Mouse (Mus musculus) intestine, embryonic 14.5 days (tissue): Measurements from ENCODE around the gene Ascc1. TPM values are rescaled to one million over a fixed set of nuclear protein-coding genes. Genes with fewer than 3 reads are reported as not detected.

Experiments used
- ATAC-seq: fragments of 200-750 bp; cut with Nextera tagmentation; replicated peaks from 2 replicates; pipeline ENCODE4 v1.8.0; 2017; ENCODE audit warnings: low read depth, moderate number of reproducible peaks, moderate TSS enrichment, moderate library complexity; ENCODE audit not compliant: low FRiP score, low TSS enrichment
- DNase-seq: peaks from one replicate; pipeline ENCODE4 v3.0.0-alpha.2; 2018; ENCODE audit warnings: low spot score
- H3K27ac ChIP-seq: fragments of 300-500 bp; sonication (generic); 2 replicates; pipeline ENCODE4 v1.5.1; 2014; ENCODE audit warnings: low read depth, mild to moderate bottlenecking, control low read depth
- H3K27me3 ChIP-seq: fragments of 300-500 bp; sonication (generic); replicated peaks from 2 replicates; pipeline ENCODE4 v1.6.1; 2014; ENCODE audit warnings: low read length, control low read depth; ENCODE audit not compliant: control insufficient read depth, insufficient read depth
- H3K36me3 ChIP-seq: fragments of 300-500 bp; sonication (generic); 2 replicates; pipeline ENCODE4 v1.6.1; 2014; ENCODE audit warnings: low read length, control low read depth; ENCODE audit not compliant: control insufficient read depth, insufficient read depth
- H3K4me1 ChIP-seq: fragments of 300-500 bp; sonication (generic); replicated peaks from 2 replicates; pipeline ENCODE4 v1.6.1; 2014; ENCODE audit warnings: low read length, control low read depth, mixed read lengths; ENCODE audit not compliant: control insufficient read depth, insufficient read depth
- H3K4me2 ChIP-seq: fragments of 300-500 bp; sonication (generic); 2 replicates; pipeline ENCODE4 v1.6.1; 2014; ENCODE audit warnings: low read length
- H3K4me3 ChIP-seq: fragments of 300-500 bp; sonication (generic); 2 replicates; pipeline ENCODE4 v1.5.1; 2014; ENCODE audit warnings: low read depth, low read length, control low read depth, mixed read lengths
- H3K9ac ChIP-seq: fragments of 300-500 bp; sonication (generic); 2 replicates; pipeline ENCODE4 v1.6.1; 2014; ENCODE audit warnings: mild to moderate bottlenecking, low read length
- H3K9me3 ChIP-seq: fragments of 300-500 bp; sonication (generic); 2 replicates; pipeline ENCODE4 v1.6.1; 2016; ENCODE audit warnings: low read length, control low read depth; ENCODE audit not compliant: control insufficient read depth
- WGBS: fragments of 180-500 bp; shearing (Covaris S2); extraction: QIAGEN DNeasy Blood & Tissue Kit; methylation state at CpG from one replicate; pipeline ENCODE4 v1.1.7; 2014; 5-methylcytosine and 5-hydroxymethylcytosine counted together
- polyA plus RNA-seq: library from polyadenylated mRNA; unstranded; fragments of >200 nt; fragmentation: Nextera tagmentation; extraction: Ambion mirVana; gene quantifications from 2 replicates; pipeline ENCODE4 v1.2.1, GENCODE M21; 2014

Ascc1 gene
- polyA plus RNA-seq, 1 experiment from 2014 or later, result 48.2 TPM

DNA sequence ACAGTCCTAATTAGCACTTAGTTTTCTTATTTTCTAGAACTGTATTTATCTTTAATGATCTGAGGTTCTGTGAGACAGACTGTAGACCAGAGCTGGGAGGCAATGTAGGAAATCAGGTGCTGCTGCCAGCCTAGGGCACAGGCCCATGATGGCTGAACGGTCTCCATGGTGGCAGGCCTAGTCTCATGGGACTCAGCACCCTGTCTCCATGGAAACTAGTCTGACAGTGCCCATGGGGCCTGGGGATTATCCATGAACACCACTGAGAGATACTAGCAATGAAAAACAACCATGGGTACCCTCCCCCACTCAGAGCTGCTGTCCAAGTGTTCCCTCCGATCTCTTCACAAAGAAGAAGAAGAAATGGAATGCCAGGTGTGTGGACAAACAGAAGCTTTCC lies 29.4 kb downstream of the Ascc1 start:
- no peak for DNase-seq
- no peak overlapping the region for H3K9ac ChIP-seq
- no peaks in the 10 kb centered on the region for H3K36me3 ChIP-seq
- peaks cover 17% of the 10 kb centered on the region; the same call in 1 of the 2 replicates for H3K4me1 ChIP-seq
- no peak overlapping the region for H3K27ac ChIP-seq
- no peak overlapping the region for H3K4me3 ChIP-seq
- 64% methylated on average over 2 of the region's 2 CpGs for WGBS
- H3K4me2 ChIP-seq, result no peak overlapping the region
- no peak for ATAC-seq
- no peaks in the 10 kb centered on the region for H3K27me3 ChIP-seq
- H3K9me3 ChIP-seq, result no peaks in the 10 kb centered on the region

DNA sequence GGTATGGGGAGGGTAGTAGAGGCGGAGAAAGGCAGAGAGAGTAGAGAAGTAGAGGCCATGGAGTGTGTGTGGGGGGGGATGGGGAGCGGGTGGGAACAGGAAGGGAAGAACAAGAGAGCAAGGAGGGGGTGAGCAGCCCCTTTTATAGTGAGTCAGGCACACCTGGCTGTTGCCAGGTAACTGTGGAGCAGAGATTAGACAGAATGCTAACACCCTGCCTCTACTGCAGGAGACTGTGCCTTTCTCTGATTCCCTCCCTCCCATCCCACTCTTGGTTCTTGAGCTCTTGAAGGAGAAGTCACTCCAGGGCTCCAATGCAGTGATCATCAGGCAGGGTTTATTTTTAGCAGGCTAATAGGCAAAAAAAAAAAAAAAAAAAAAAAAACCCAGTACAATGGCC lies 30.0 kb downstream of the Ascc1 start:
- no peak for ATAC-seq
- Histone ChIP-seq H3K4me3 (no peak overlapping the region), H3K9ac (no peak overlapping the region), H3K27ac (no peak overlapping the region), H3K4me1 (peaks cover 11% of the 10 kb centered on the region; the same call in 1 of the 2 replicates), H3K27me3 (no peaks in the 10 kb centered on the region), H3K36me3 (no peaks in the 10 kb centered on the region), H3K9me3 (no peaks in the 10 kb centered on the region), H3K4me2 (no peak overlapping the region)
- no peak for DNase-seq
- WGBS, result 58% methylated on average over 2 of the region's 2 CpGs

DNA sequence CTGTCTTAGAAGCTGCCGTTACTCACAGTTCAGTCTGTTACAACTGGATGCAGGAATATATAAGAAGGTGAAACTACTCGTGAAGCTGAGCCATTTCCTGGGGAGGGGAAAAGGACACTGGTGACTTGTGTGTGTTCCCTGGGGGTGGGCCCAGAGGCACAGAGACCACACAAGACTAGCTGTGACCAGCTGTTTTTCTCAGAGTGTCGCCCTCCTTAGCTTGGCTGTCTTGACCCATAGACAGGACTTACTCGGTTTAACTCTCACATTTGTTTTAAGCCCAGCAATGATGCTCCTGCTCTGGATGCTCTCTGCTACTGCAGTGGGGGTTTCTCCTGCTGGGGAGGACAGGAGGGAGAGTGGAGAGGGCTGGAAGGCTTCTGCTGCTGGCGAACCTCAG lies 30.5 kb downstream of the Ascc1 start:
- no peak overlapping the region for H3K4me2 ChIP-seq
- ATAC-seq, result no peak
- no peak overlapping the region for H3K27ac ChIP-seq
- WGBS, result 38% methylated on average over 5 of the region's 5 CpGs
- H3K9me3 ChIP-seq, result no peaks in the 10 kb centered on the region
- H3K27me3 ChIP-seq, result no peaks in the 10 kb centered on the region
- DNase-seq, result no peak
- peaks cover 7% of the 10 kb centered on the region; the same call in 1 of the 2 replicates for H3K4me1 ChIP-seq
- H3K36me3 ChIP-seq, result no peaks in the 10 kb centered on the region
- no peak overlapping the region for H3K9ac ChIP-seq
- no peak overlapping the region for H3K4me3 ChIP-seq

- no peaks in the 10 kb centered on the region for H3K9me3 ChIP-seq
- H3K27ac ChIP-seq, result no peak overlapping the region
- no peaks in the 10 kb centered on the region for H3K4me1 ChIP-seq
- 65% methylated on average over 3 of the region's 3 CpGs for WGBS
- no peak for DNase-seq
- no peak overlapping the region for H3K4me2 ChIP-seq
- no peaks in the 10 kb centered on the region for H3K27me3 ChIP-seq
- H3K9ac ChIP-seq, result no peak overlapping the region
- H3K4me3 ChIP-seq, result no peak overlapping the region
- no peaks in the 10 kb centered on the region for H3K36me3 ChIP-seq
- no peak for ATAC-seq
These were observed 32.0 kb downstream of the Ascc1 start for GRCm38 (mm10) chr10:60034621-60035020.

DNA sequence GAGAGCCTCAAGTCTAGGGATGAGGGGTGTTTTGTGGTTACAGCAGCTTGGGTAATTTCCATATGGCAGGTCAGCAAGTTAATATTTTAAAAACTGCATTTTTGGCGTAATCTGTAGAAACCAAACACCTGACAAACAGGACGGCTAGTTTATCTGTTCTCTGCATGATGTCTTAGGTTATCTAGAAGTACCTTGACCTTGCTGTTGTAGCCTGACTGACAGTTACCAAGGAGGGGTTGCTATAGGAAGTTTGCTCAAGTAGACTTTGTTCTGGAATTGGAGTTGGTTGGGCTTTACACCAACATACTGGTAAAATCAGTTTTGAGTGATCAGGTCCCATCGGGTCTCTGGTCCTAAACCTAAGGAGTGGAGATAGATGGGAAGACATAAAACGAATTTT lies 33.1 kb downstream of the Ascc1 start:
- ATAC-seq (no peak), DNase-seq (no peak)
- WGBS, result 63% methylated on average over 4 of the region's 4 CpGs
- H3K9me3 ChIP-seq, result no peaks in the 10 kb centered on the region
- no peaks in the 10 kb centered on the region for H3K4me1 ChIP-seq
- no peaks in the 10 kb centered on the region for H3K36me3 ChIP-seq
- H3K27ac ChIP-seq, result no peak overlapping the region
- H3K27me3 ChIP-seq, result no peaks in the 10 kb centered on the region
- H3K4me3 ChIP-seq, result no peak overlapping the region
- H3K4me2 ChIP-seq, result no peak overlapping the region
- no peak overlapping the region for H3K9ac ChIP-seq

DNA sequence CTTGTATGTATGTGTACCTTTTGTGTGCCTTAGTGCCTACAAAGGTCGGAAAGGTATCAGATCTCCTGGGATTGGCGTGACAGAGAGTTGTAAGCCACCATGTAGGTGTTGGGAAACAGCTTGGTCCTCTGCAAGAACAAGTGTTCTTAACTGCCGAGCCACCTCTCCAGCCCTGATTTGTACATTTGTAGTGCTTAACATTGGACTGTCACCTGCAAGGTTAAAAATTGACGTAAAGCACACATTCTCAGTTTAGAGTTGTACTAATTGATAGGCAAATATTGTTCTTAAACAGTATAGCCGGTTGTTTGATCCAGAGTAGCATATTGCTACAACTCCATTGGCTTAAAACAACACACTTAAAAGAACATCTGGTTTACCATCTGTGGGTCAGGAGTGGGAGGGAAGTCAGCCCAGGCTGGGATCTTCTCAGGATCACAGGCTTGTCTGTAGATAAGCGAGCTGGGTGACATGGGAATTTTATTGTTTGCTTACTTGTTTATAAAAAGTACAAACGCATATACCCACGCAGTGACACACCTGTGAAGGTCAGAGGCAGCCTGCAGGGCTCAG lies 39.8 kb downstream of the Ascc1 start:
- Histone ChIP-seq H3K9me3 (no peaks in the 10 kb centered on the region), H3K36me3 (peaks cover 10% of the 10 kb centered on the region; the same call in 1 of the 2 replicates), H3K9ac (no peak overlapping the region), H3K27ac (no peak overlapping the region), H3K4me3 (no peak overlapping the region), H3K4me2 (no peak overlapping the region), H3K4me1 (no peaks in the 10 kb centered on the region), H3K27me3 (no peaks in the 10 kb centered on the region)
- DNase-seq, result no peak
- 55% methylated on average over 8 of the region's 8 CpGs for WGBS
- no peak for ATAC-seq

DNA sequence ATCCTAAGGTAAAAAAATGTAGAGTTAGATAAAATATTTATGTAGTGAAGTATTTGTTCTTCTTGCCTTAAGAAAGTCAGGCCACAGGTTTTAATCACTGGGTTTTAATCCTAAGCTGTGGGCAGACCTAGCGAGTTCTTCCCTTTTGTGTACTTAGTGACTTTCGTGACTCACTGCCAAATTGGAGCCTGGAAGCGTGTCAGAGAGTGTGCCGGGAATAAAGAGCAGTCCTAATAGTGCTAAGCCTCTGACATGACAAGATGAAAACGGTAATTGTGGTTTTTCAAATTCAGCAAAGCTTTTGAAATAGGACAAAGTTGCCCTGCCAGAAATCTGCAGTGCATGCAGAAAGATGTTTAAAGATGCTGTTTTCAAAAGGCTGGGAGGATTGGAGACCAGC lies 44.1 kb downstream of the Ascc1 start:
- Histone ChIP-seq H3K4me3 (no peak overlapping the region), H3K9me3 (no peaks in the 10 kb centered on the region), H3K36me3 (peaks cover 22% of the 10 kb centered on the region), H3K4me2 (no peak overlapping the region), H3K4me1 (no peaks in the 10 kb centered on the region), H3K9ac (no peak overlapping the region), H3K27me3 (no peaks in the 10 kb centered on the region), H3K27ac (no peak overlapping the region)
- DNase-seq, result no peak
- WGBS, result 57% methylated on average over 5 of the region's 5 CpGs
- ATAC-seq, result no peak

- ATAC-seq (no peak), DNase-seq (no peak)
- Histone ChIP-seq H3K27ac (no peak overlapping the region), H3K27me3 (no peaks in the 10 kb centered on the region), H3K4me1 (no peaks in the 10 kb centered on the region), H3K9me3 (no peaks in the 10 kb centered on the region), H3K4me3 (no peak overlapping the region), H3K36me3 (peaks cover 12% of the 10 kb centered on the region; the same call in 1 of the 2 replicates), H3K9ac (no peak overlapping the region), H3K4me2 (no peak overlapping the region)
- WGBS, result 93% methylated on average over 10 of the region's 10 CpGs
These were observed 48.0 kb downstream of the Ascc1 start for GRCm38 (mm10) chr10:60050581-60050980.

GRCm38 (mm10) chr10:60053073-60053472 lies 50.5 kb downstream of the Ascc1 start:
- Histone ChIP-seq H3K36me3 (peaks cover 12% of the 10 kb centered on the region; the same call in 1 of the 2 replicates), H3K9ac (no peak overlapping the region), H3K4me2 (no peak overlapping the region), H3K4me3 (no peak overlapping the region), H3K27ac (no peak overlapping the region), H3K27me3 (no peaks in the 10 kb centered on the region), H3K9me3 (peaks cover 7% of the 10 kb centered on the region; the same call in 1 of the 2 replicates), H3K4me1 (no peaks in the 10 kb centered on the region)
- WGBS, result 48% methylated on average over 4 of the region's 4 CpGs
- ATAC-seq (no peak), DNase-seq (no peak)
